Mouse (Mus musculus) urinary bladder, postnatal 14 days (tissue): ENCODE measurements around the gene Sympk.

ENCODE experiments used
- DNase-seq: peaks from one replicate; pipeline ENCODE4 v3.0.0; 2021; ENCODE audit warnings: low spot score

Gene Sympk

DNA sequence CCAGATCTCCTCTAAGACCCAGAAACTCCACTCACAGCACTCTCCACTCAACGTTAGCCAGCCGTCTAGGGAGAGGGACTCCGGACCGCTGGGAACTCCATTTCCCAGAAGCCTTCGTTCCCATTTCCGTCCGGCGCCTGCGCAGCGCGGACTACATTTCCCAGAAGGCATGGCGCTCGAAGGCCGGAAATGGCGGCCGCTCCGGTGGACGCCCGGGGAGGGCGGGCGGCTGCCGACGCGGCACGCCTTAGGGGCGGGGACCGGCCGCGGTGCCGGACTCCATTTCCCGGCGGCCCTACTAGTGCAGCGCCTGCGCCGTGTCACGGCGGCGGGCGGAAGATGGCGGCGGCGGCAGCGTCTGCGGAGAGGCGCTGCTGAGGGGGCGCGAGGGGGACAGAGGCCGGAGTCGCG is at the start of gene Sympk:
TSS of gene Sympk (plus strand) at position 282 of the 411 bp plus-strand sequence.
- DNase-seq, result peak; percentile 96

DNA sequence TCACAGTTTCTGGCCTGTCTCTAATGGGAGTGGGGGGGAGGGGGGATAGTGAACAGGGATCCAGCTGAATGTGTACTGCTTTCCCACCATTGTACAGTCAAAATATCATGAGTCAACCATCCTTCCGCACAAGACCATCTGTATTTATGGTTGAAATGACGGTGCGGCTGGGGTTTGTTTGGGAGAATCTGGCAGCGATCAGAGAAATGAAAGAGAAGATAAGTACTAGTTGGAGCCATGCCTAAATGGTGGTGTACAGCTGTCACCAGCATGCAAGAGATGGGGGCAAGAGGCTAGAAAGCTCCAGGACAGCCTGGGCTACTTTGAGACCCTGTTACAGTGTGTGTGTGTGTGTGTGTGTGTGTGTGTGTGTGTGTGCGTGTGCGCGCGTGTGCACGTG is 45.8 kb upstream of the Sympk start:
- no peak for DNase-seq

GRCm38 (mm10) chr7:18986503-18986902 is 37.7 kb upstream of the Sympk start:
- DNase-seq, result no peak

GRCm38 (mm10) chr7:18987100-18987499 is 37.1 kb upstream of the Sympk start, which contains the start of gene Nanos2:
Gene Nanos2, plus strand, starts transcription at chr7:18987400.
- DNase-seq, result no peak

DNA sequence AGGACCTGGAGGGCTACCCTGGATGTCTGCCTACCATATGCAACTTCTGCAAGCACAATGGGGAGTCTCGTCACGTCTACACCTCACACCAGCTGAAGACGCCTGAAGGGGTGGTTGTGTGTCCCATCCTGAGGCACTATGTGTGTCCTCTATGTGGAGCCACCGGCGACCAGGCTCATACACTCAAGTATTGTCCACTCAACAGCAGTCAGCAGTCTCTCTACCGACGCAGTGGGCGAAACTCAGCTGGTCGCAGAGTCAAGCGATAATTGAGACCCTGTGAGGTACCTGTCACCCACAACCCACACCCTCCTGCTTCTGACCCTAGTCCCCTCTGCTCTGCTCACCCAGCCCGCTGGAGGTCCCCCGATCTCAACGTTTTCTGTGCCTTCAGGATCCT is 36.4 kb upstream of the Sympk start:
- no peak for DNase-seq

DNA sequence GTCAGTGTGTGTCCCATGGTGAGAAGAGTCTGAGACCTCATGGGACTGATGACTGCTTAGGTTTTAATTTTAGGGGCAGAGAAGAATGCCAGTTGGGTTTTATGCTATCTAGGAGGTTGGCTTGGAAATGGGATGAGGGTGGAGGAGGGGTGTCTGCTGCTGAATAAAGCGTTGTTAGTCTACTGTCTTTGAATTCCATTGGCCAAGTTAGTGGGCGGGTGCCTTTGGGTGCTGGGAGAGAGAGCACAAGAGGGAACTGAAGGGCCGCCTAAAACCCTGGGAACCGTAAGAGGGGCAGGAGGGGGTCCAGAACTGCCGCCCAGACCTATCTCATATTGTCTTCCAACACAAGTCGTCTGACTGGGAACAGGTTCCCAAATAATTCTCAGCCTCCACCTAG is 35.4 kb upstream of the Sympk start:
- DNase-seq, result no peak

DNA sequence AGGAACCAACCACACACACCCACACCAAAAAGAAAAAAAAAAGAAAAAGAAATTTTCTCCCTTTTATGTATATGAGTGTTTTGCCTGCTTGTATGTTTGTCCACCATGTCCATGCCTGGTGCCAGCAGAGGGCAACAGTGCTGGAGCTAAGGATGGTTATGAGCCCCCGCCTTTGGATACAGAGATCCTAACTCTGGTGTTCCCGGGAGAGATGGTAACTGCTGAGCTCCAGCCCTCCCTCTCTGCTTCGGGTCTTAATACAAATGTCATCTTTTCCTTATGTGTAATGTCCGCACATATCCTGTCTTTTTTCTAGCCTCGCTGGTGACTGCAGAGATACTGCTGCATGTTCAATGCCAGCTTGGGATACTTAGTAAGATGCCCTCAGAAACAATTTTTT is 34.2 kb upstream of the Sympk start:
- no peak for DNase-seq

- DNase-seq, result peak; percentile 100
These were observed 33.4 kb upstream of the Sympk start, which contains the start of gene Mypop for GRCm38 (mm10) chr7:18990601-18991295. Gene Mypop, plus strand, starts transcription at chr7:18991245.

DNA sequence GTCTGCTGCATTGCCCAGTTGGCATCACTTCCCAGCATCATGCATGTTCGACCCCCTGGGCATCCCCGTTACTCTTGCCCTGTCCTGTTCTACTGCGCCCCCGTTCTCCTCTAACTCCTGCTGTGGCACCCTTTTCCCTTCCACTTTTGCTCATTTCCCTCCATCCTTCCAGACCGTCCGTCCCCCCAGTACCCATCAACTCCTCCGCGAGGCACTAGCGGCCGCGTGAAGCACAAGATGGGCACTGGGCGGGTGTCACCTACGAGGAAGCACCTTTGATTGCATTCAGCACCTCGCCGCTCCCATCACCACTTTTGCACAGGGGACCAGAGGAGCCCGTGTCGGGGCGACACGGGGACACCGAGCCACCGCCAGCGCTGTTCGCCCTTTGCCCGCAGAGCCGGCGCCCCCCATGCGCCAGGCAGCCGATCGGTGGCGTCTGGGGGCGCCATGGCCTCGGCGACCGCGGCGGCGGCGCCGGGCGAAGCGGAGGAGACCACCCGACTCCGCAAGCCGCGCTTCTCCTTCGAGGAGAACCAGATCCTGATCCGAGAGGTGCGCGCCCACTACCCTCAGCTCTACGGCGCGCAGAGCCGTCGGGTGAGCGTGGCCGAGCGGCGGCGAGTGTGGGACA is 32.4 kb upstream of the Sympk start:
- DNase-seq, result no peak

DNA sequence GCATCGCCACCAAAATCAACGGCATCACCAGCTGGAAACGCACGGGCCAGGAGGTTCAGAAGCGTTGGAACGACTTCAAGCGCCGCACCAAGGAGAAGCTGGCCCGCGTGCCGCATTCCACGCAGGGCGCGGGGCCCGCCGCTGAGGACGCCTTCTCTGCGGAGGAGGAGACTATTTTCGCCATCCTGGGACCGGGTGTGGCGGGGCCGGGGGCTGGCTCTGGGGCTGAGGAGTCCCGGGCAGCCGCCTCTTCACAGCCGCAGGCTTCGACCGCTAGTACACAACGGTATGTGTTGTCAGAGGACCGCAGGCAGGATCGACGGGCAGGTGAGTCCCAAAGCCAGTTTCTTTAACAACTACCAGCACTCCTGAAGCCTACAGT is 31.9 kb upstream of the Sympk start:
- peak; percentile 35 for DNase-seq

DNA sequence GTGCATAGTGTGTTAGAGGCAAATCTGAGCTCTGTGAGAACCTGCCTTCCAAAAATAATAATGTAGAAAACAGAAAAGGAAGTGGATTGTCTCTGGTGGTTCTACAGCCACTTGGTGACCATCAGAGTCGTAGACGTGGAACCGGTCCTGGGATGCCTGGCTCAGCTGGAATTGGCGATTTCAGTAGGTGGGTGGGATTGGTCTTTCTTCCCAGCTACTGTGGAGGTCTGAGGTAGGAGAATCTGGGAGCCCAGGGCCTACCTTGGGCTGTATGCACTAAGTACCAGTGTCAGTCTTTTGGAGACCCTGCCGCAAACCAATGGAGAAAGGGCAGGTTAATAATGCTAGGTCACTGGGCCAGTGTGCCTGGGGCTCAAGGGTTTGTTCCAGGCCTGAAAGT is 31.1 kb upstream of the Sympk start:
- no peak for DNase-seq

DNA sequence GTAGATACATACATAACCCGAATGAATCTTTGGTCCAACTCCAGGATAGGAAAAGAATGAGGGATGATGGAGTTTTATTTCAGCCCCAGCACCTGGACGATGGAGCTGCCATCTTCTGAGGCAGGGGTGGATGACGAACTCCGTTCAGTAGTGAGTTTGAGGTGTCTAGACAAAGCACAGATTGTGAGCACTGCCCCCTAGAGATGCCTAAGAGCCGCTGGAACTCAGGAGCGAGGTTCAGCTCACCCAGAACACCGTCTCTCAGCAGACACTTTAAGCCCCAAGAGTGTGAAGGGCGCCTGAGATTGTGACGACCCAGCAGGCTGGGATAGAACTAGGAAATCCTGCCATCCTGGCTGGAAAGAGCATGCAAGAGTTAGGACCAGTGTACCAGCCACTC is 25.3 kb upstream of the Sympk start:
- no peak for DNase-seq

- no peak for DNase-seq
These were observed 23.8 kb upstream of the Sympk start for GRCm38 (mm10) chr7:19000421-19000820.

GRCm38 (mm10) chr7:19001066-19001806 is 22.9 kb upstream of the Sympk start:
- DNase-seq, result peak; percentile 72

DNA sequence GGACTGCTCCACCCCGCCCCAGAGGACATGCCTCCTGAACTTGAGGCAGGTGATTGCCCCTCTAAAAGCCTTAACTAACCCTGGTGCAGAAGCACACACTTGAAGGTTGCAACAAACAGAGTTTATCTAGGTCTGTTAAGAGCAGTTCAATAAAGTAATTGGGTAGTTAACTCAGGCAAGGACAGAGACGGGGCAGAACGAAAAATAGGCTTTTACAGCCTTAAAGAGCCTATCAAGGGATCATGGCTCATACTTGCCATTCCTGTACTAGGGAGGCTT is 22.4 kb upstream of the Sympk start:
- DNase-seq, result no peak

- DNase-seq, result no peak
These were observed 22.1 kb upstream of the Sympk start for GRCm38 (mm10) chr7:19002115-19002514.

DNA sequence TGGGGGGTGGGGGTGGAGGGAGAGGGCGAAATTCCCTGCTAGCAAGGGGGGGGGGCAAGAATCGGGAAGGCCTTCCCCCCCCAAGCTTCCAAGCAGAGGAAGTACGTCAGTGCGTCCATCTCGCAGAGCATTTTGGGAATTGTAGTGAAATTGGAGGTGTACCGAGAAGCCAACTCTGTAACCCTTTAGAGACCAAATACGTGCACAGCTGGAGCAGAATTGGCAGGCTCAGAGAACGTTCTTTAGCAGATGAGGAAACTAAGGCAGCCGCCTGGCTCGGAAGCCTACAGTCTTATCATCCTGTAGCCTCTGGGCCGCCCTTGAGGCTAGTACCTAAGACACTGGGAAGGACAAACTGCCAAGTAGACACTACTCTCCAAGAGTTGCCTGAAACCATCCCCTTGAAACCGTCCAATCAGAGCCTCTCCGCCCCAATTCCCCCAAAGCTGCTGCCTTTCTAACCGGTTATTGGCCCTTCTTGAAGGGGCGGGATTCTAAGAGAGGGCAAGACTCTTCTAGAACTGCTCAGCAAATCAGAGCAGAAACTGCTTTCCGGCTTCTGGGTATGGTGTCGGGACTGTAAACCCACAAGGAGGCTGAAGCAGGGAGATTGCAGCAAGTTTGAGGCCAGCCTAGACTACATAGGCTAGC is 21.2 kb upstream of the Sympk start:
- peak; percentile 72 for DNase-seq

DNA sequence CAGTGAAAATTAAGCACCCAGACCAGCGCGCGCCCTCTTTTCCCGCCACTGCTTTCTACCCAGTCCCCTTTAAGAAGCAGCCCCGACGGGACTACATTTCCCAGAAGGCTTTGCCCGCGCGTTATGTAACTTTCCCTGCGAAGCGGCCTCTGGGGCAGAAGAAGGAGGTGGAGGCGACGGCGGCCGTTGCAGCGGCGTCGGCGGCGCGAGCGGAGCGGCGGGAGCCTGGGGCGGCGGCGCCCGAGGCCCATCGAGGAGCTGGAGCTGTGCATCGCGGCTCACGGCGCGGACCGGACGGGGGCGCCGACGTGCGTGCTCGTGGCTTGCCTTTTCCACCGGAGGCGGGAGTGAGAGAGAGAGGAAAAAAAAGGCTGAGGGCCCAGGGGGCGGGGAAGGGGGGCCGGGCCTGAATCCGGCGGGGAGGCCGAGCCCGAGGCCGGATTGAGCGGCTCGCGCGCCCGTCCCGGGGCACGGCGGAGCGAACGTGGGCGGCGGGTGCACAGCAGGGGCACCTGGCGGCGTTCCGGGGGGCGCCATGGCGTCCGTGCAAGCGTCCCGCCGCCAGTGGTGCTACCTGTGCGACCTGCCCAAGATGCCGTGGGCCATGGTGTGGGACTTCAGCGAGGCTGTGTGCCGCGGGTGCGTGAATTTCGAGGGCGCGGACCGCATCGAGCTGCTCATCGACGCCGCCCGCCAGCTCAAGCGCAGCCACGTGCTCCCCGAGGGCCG is 20.1 kb upstream of the Sympk start, which contains the start of gene Irf2bp1:
TSS of gene Irf2bp1 (plus strand) at position 143 of the 729 bp plus-strand sequence.
- DNase-seq, result peak; percentile 95

DNA sequence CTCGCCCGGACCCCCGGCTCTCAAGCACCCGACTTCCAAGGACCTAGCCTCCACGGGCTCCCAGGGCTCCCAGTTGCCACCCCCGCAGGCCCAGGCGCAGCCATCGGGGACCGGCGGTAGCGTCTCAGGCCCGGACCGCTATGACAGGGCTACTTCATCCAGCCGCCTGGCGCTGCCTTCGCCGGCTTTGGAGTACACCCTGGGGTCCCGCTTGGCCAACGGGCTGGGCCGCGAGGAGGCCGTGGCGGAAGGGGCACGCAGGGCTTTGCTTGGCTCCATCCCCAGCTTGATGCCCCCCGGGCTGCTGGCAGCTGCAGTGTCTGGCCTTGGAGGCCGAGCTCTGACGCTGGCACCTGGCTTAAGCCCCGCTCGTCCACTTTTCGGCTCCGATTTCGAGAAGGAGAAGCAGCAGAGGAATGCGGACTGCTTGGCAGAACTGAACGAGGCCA is 19.5 kb upstream of the Sympk start:
- no peak for DNase-seq

- no peak for DNase-seq
These were observed 18.6 kb upstream of the Sympk start for GRCm38 (mm10) chr7:19005417-19006121.

DNA sequence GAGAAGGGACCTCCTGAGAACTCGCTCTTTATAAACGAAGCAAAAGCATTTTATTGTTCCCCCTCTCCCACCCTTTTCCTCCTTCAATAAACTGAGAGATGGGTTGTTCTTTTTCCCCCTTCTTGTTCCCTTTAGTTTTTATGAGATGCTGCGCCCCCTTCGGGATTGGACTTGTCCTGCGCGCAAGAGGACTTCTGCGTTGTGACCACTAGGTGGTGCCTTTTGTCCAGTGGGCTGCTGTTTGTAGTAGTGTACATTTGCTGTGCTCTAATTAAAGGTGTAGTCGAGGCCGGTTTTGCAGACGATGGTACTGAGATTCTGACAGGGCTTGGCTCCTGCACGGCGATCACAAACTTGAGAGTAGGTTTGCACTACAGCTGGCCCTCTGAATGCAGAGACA is 17.7 kb upstream of the Sympk start:
- DNase-seq, result peak; percentile 84
